Mouse (Mus musculus): Measurements from ENCODE around the gene Nsmce4a. TPM values are rescaled to one million over a fixed set of nuclear protein-coding genes. Genes with fewer than 3 reads are reported as not detected.
A peak's percentile ranks its signal among the peaks of the same experiment; 100 is the strongest.

Gene Nsmce4a
- polyA plus RNA-seq, 1 experiment from 2014 or later, result 115 TPM

DNA sequence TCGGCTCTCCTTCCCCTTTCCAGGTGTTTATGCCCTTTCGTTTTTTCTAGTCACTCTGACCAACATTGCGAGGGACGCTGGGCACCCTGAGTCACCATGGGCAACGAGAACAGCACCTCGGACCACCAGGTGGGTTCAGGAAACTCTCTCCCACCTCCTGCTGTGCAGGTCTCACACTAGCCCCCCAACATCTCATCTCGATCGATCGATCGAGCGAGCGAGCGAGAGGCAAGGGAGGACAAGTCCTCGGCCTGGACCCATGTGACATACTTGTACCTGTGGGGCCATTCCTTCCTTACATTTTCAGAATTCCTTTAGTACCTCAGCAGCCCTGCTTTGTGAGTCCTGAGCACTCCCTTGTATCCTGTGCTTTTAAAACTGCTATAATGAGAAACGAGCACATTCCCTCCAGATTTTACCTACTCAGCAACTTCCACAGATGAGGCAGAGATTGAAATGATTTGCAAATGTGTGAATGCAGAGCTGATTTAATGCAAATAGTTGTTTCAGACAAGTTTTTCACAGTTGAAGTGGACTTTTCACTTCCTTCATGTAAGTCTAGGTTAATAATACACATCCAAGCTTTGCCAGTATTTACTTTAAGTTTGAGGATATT lies 4.6 kb upstream of the Nsmce4a start, which contains the start of gene Tacc2:
Gene Tacc2 (plus strand): TSS at position 51 of the 616 bp plus-strand sequence.
- H3K27me3 ChIP-seq, result no peaks in the 10 kb centered on the region
- WGBS (ENCODE audit: insufficient replicate concordance), result 27% methylated on average over 15 of the region's 15 CpGs
- H3K9me3 ChIP-seq (replicated peaks), result no peaks in the 10 kb centered on the region
- no peak for ATAC-seq (ENCODE audit: low read depth)
- H3K36me3 ChIP-seq, result no peaks in the 10 kb centered on the region
- H3K4me3 ChIP-seq (replicated peaks), result peak within 1 kb of the TSS; percentile 31
- DNase-seq, result no peak
- peak within 1 kb of the TSS; percentile 39 for H3K9ac ChIP-seq
- H3K4me2 ChIP-seq, result peak within 1 kb of the TSS; percentile 52
- H3K4me1 ChIP-seq (replicated peaks), result peaks cover 12% of the 10 kb centered on the region
- no peak within 1 kb of the TSS for H3K27ac ChIP-seq

DNA sequence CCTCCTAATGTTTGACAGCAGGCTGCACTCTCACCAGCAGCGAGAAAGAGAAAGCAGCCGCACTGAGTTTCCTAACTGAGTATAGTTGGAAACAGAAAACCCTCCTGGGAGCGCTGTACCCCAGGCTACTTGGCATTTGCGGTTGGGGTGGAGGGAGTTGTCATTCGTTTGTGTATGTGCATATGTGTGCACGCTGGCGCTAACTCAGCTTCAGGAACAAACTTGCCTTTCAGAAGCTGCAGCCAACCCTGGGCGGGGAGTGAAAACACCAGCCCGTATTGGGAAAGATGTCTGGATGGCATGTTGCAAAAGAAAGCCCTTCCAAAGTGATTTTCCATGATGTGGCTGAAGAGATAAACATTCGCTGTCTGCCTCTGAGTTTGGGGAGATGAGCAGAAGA lies 4.1 kb upstream of the Nsmce4a start:
- H3K27ac ChIP-seq, result no peak overlapping the region
- peak overlapping the region; percentile 52 for H3K4me2 ChIP-seq
- H3K27me3 ChIP-seq, result no peaks in the 10 kb centered on the region
- H3K36me3 ChIP-seq, result no peaks in the 10 kb centered on the region
- H3K9me3 ChIP-seq (replicated peaks), result no peaks in the 10 kb centered on the region
- DNase-seq, result no peak
- peak overlapping the region; percentile 39; the same call in 1 of the 2 replicates for H3K9ac ChIP-seq
- 15% methylated on average over 10 of the region's 10 CpGs for WGBS (ENCODE audit: insufficient replicate concordance)
- no peak for ATAC-seq (ENCODE audit: low read depth)
- H3K4me3 ChIP-seq (replicated peaks), result peak overlapping the region; percentile 31
- peaks cover 12% of the 10 kb centered on the region for H3K4me1 ChIP-seq (replicated peaks)

DNA sequence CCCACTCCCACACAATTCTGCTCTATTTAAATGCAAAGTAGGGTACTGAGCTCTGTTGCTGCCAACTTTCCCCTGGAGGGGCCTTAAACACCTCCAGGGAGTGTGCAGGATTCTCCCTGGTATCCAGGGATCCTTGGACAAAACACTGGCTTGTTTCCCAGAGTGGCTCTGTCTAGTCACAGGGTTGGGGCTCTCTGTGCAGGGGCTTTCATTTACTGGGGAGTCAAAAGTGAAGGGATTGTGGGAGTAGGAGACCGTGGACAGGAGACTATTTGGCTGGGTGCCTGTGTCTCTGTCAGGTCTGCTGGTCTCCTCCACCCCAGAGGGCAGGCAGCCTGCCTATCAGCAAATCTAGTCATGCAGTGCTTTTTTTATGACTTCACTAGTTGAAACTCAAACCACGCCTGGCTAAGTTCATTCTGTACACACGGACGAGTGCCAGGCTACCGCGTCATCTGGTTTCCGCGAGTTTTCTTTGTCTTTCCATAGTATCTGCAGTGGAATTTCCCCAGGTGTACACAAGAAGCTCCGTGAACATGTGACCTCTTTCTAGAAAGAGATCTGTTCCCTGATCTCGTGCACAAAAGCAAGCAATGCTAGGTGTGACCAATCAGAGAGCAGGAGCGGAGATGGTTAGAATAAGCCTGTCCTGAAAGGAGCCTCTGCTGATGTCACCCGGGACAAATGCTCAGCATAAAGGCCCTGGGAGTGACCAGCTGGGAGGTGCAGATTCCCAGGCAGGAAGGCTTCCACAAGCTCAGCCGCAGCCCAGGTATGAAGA lies 1.5 kb upstream of the Nsmce4a start:
- H3K27me3 ChIP-seq, result no peaks in the 10 kb centered on the region
- no peak overlapping the region for H3K9ac ChIP-seq
- H3K36me3 ChIP-seq, result no peaks in the 10 kb centered on the region
- peaks cover 12% of the 10 kb centered on the region for H3K4me1 ChIP-seq (replicated peaks)
- H3K9me3 ChIP-seq (replicated peaks), result no peaks in the 10 kb centered on the region
- 57% methylated on average over 13 of the region's 13 CpGs for WGBS (ENCODE audit: insufficient replicate concordance)
- H3K4me3 ChIP-seq (replicated peaks), result no peak overlapping the region
- H3K4me2 ChIP-seq, result no peak overlapping the region
- DNase-seq (no peak), ATAC-seq (ENCODE audit: low read depth) (peak; percentile 46; the same call in 1 of the 2 replicates)
- H3K27ac ChIP-seq, result no peak overlapping the region

DNA sequence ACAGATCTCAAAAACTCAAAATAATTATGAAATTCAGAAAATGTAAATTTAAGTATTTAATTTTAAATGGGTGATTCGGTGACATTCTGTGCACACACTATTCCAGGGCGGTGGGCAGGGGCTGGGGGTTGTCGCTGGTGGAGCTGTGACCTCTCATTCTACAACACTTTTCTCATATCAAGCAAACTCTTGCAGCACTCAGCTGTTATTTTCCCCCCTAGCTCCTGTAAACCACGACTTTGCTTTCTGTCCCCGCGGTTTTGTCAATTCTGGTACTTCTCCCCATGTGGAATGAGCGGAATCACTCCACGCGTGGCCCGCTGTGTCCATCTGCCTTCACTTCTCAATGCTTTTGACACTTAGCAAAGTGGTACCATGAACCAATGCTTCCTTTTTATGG lies 828 bp upstream of the Nsmce4a start:
- Histone ChIP-seq H3K27ac (no peak overlapping the region), H3K4me2 (no peak overlapping the region), H3K4me3 (replicated peaks) (no peak overlapping the region), H3K36me3 (no peaks in the 10 kb centered on the region), H3K9me3 (replicated peaks) (no peaks in the 10 kb centered on the region), H3K4me1 (replicated peaks) (peaks cover 14% of the 10 kb centered on the region), H3K27me3 (no peaks in the 10 kb centered on the region), H3K9ac (no peak overlapping the region)
- ATAC-seq (ENCODE audit: low read depth), result no peak
- WGBS (ENCODE audit: insufficient replicate concordance), result 82% methylated on average over 10 of the region's 10 CpGs
- DNase-seq, result no peak

DNA sequence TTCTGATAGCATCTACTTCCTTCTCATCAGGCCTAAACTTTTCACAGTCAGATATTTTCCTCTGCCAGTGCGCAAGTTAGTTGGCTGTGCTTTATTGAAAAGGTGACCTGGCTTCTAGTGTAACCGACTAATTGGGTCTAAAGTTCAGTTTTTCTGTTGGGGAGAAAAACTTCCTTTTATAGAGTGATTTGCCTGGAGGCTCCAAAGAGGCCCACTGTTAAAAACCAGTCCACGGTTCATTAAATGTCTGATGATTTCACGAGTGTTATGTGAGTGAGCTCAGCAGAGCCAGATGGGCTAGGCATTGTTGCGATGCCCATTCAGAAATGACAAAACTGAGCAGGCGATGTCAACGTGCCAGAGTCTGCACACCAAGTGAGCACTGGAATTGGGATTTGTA lies 2.4 kb downstream of the Nsmce4a start:
- no peak overlapping the region for H3K4me2 ChIP-seq
- WGBS (ENCODE audit: insufficient replicate concordance), result 74% methylated on average over 7 of the region's 7 CpGs
- H3K36me3 ChIP-seq, result no peaks in the 10 kb centered on the region
- no peak overlapping the region for H3K9ac ChIP-seq
- DNase-seq (no peak), ATAC-seq (ENCODE audit: low read depth) (no peak)
- H3K4me1 ChIP-seq (replicated peaks), result 0 out of 2 replicates have a peak, but pooled peaks cover 4% of the 10 kb centered on the region
- no peak overlapping the region for H3K4me3 ChIP-seq (replicated peaks)
- no peaks in the 10 kb centered on the region for H3K27me3 ChIP-seq
- H3K27ac ChIP-seq, result no peak overlapping the region
- H3K9me3 ChIP-seq (replicated peaks), result no peaks in the 10 kb centered on the region

DNA sequence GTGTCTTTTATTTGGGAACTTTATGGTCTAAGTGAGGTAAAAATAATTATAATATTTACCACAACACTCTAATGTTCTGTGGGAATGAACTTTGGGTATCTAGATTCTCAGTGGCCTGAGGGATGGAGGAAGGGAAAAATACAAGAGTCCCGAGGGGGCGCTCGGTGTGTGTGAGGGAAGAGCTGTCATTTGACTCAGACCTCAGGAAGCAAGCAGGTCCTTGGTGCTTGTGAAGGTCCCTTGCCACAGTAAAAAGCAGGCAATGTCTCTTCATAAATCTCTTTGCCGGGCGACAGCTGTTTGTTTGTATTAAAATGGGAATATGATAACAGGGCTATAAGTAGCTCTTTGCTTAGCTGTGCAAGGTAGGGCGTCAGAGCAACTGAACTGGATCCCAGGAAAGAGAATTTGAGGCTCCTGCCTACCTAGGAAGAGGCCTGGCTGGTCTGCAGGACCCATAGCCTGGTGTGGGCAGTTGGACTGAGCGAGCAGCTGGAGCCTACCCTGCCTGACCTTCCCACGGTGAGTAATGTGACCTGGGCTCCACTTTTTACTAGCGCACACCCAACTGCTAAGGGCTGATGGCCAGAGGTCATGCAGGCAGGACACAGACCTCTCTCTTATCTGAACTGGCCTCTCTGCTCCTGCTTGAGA lies 4.0 kb downstream of the Nsmce4a start:
- Histone ChIP-seq H3K9me3 (replicated peaks) (no peaks in the 10 kb centered on the region), H3K4me1 (replicated peaks) (peaks cover 10% of the 10 kb centered on the region), H3K27ac (no peak overlapping the region), H3K4me3 (replicated peaks) (no peak overlapping the region), H3K36me3 (no peaks in the 10 kb centered on the region), H3K27me3 (no peaks in the 10 kb centered on the region), H3K4me2 (no peak overlapping the region), H3K9ac (no peak overlapping the region)
- ATAC-seq (ENCODE audit: low read depth) (peak; percentile 58), DNase-seq (no peak)
- WGBS (ENCODE audit: insufficient replicate concordance), result 60% methylated on average over 9 of the region's 9 CpGs

DNA sequence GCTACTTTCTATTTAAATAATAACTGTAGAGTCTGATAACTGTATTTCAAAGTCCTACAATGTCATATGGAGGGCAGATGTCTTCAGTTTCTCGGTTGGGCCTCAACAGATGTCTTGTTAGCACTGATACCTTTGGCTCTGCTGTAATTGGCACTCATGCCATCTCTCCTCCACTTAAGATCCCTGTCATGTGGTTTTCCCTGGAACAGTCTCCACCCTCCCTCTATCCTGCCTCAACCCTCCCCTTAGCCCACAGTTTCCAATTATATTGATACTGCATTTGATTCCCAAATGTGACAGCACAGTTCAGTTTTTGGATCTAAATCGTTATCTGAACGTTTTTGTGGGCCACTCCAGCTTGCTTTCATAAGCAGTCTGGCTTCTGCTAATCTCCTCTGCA lies 8.3 kb downstream of the Nsmce4a start:
- Histone ChIP-seq H3K4me1 (replicated peaks) (peaks cover 37% of the 10 kb centered on the region), H3K9ac (no peak overlapping the region), H3K27me3 (no peaks in the 10 kb centered on the region), H3K27ac (no peak overlapping the region), H3K9me3 (replicated peaks) (no peaks in the 10 kb centered on the region), H3K4me3 (replicated peaks) (no peak overlapping the region), H3K36me3 (no peaks in the 10 kb centered on the region), H3K4me2 (no peak overlapping the region)
- ATAC-seq (ENCODE audit: low read depth) (no peak), DNase-seq (no peak)
- WGBS (ENCODE audit: insufficient replicate concordance), result 35% methylated on average over 3 of the region's 3 CpGs

DNA sequence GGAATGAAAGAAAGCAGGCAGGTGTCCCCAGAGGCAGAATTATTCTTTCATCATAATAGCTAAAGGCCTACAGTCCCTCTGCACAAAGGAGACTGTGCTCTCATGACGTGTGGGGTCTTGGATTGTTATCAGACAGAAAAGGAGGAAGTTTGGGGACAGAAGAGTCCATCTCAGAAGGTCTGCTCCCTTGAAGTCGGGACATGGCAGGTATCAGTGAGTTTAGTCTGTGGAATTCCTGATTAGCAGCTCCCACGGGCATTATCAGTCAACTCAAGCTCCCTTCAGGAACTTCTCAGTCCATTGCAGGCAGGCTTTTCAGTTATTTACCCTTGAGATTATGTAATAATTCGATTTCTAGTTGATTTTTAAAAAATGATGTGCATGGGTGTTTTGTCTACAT lies 9.0 kb downstream of the Nsmce4a start:
- ATAC-seq (ENCODE audit: low read depth) (no peak), DNase-seq (no peak)
- Histone ChIP-seq H3K4me1 (replicated peaks) (peaks cover 35% of the 10 kb centered on the region), H3K9me3 (replicated peaks) (no peaks in the 10 kb centered on the region), H3K4me2 (no peak overlapping the region), H3K27me3 (no peaks in the 10 kb centered on the region), H3K27ac (no peak overlapping the region), H3K4me3 (replicated peaks) (no peak overlapping the region), H3K36me3 (no peaks in the 10 kb centered on the region), H3K9ac (no peak overlapping the region)
- WGBS (ENCODE audit: insufficient replicate concordance), result 21% methylated on average over 4 of the region's 4 CpGs

DNA sequence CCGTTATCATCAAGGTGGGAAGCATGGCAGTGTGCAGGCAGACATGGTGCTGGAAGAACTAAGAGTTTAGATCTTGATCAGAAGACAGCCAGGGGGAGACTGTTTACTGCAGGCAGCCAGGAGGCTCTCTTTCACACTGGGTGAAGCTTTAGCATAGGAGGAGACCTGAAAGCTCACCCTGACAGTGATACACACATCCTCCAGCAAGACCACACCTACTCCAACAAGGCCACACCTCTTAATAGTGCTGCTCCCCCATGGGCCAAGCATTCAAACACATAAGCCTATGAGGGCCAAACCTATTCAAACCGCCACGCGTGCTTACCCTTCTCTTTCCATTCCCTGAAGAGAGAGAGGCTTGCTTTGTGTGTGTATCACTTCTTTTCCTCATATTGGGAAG lies 9.6 kb downstream of the Nsmce4a start:
- Histone ChIP-seq H3K9me3 (replicated peaks) (no peaks in the 10 kb centered on the region), H3K4me2 (no peak overlapping the region), H3K27ac (no peak overlapping the region), H3K27me3 (no peaks in the 10 kb centered on the region), H3K4me1 (replicated peaks) (peaks cover 33% of the 10 kb centered on the region), H3K36me3 (no peaks in the 10 kb centered on the region), H3K4me3 (replicated peaks) (no peak overlapping the region), H3K9ac (no peak overlapping the region)
- ATAC-seq (ENCODE audit: low read depth) (peak; percentile 61), DNase-seq (no peak)
- WGBS (ENCODE audit: insufficient replicate concordance), result 82% methylated on average over 4 of the region's 4 CpGs

DNA sequence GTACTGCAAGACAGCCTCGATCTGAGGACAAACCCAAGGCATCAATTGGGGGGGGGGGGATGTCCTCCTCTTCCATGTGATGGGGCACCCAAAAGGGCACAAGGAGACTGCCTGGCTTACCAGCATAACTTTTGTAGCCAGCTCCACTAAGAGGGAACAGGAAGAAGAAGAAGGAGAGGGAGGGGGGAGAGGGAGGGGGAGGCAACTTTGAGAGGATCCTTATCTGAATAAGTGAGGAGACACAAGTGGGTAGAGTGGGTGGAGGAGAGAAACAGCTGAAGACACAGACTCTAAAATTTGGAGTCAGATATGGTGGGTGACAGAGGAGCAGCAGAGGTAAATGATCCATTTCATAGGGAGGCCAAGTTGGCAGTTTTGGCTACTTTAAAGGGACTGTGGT lies 12.0 kb downstream of the Nsmce4a start:
- no peak for DNase-seq
- Histone ChIP-seq H3K36me3 (no peaks in the 10 kb centered on the region), H3K4me2 (no peak overlapping the region), H3K27ac (no peak overlapping the region), H3K9me3 (replicated peaks) (no peaks in the 10 kb centered on the region), H3K4me1 (replicated peaks) (peaks cover 33% of the 10 kb centered on the region), H3K27me3 (no peaks in the 10 kb centered on the region), H3K4me3 (replicated peaks) (no peak overlapping the region), H3K9ac (no peak overlapping the region)
- ATAC-seq (ENCODE audit: low read depth), result peak; percentile 71
- 50% methylated on average over 1 of the region's 1 CpGs for WGBS (ENCODE audit: insufficient replicate concordance)

DNA sequence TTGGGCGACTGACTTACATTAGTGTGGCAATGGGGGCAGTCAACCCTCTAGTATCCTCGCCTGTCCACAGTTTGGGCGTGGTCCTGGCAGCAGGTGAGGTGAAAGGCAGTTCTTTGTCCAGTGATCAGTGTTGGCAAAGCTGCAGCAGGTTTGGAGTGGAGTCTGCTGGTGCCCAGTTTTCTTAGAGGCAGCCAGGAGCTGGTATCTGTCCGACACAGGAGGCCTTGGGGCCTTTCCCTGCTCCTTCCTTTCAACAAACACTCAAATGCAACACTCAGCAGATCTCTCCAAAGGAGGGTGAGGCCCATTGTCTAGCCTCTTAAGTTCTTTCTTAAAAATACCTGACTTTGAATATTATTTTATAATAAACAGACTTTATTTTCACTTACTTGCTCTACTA lies 14.3 kb downstream of the Nsmce4a start:
- no peak for DNase-seq
- WGBS (ENCODE audit: insufficient replicate concordance), result 53% methylated on average over 4 of the region's 4 CpGs
- H3K27me3 ChIP-seq, result no peaks in the 10 kb centered on the region

More for the DNA sequence above, 14.3 kb downstream of the Nsmce4a start:
- Histone ChIP-seq H3K4me2 (no peak overlapping the region), H3K9ac (no peak overlapping the region), H3K27ac (no peak overlapping the region), H3K9me3 (replicated peaks) (no peaks in the 10 kb centered on the region), H3K4me3 (replicated peaks) (no peak overlapping the region), H3K4me1 (replicated peaks) (peaks cover 23% of the 10 kb centered on the region), H3K36me3 (no peaks in the 10 kb centered on the region)
- no peak for ATAC-seq (ENCODE audit: low read depth)
